Mouse (Mus musculus): ENCODE results near the gene Nectin4. TPM values are rescaled to one million over a fixed set of nuclear protein-coding genes. Genes with fewer than 3 reads are reported as not detected.
"Not testable (repeated sequence)": the region's sequence is repeated elsewhere in the genome, so short reads cannot be mapped to it uniquely, and the experiment has no call there.

Gene Nectin4
- under 1 TPM in 2 of 3 experiments, not detected in 1; 0.09 to 0.25 TPM for polyA plus RNA-seq (2017; shearing (Covaris generic))

- ATAC-seq = no peak
Measured at GRCm38 (mm10) chr1:171369845-171370556, at the start of gene Nectin4. Nectin4 (plus strand) TSS chr1:171370099.

- ATAC-seq = no peak
Measured at GRCm38 (mm10) chr1:171320151-171320550, 49.7 kb upstream of the Nectin4 start.

- ATAC-seq = peak; percentile 77
Measured at GRCm38 (mm10) chr1:171321415-171321814, 48.5 kb upstream of the Nectin4 start.

- no peak for ATAC-seq
Measured at GRCm38 (mm10) chr1:171322012-171322411, 47.9 kb upstream of the Nectin4 start.

GRCm38 (mm10) chr1:171325571-171325970 is 44.3 kb upstream of the Nectin4 start:
- no peak for ATAC-seq

- not testable (repeated sequence) for ATAC-seq
Measured at GRCm38 (mm10) chr1:171326588-171326987, 43.3 kb upstream of the Nectin4 start.

GRCm38 (mm10) chr1:171328244-171328643 is 41.7 kb upstream of the Nectin4 start:
- no peak for ATAC-seq

- peak; percentile 91 for ATAC-seq
Measured at GRCm38 (mm10) chr1:171328839-171329432, 41.0 kb upstream of the Nectin4 start, which contains the start of gene Dedd. Dedd (plus strand) TSS chr1:171329145.

GRCm38 (mm10) chr1:171329433-171330215 is 40.3 kb upstream of the Nectin4 start:
- no peak for ATAC-seq

GRCm38 (mm10) chr1:171330216-171330560 is 39.7 kb upstream of the Nectin4 start:
- no peak for ATAC-seq

GRCm38 (mm10) chr1:171342262-171343207 is 27.4 kb upstream of the Nectin4 start:
- no peak for ATAC-seq

GRCm38 (mm10) chr1:171343922-171344677 is 25.8 kb upstream of the Nectin4 start:
- no peak for ATAC-seq

GRCm38 (mm10) chr1:171344715-171345114 is 25.2 kb upstream of the Nectin4 start:
- ATAC-seq = no peak

- peak; percentile 93 for ATAC-seq
Measured at GRCm38 (mm10) chr1:171345225-171346094, 24.4 kb upstream of the Nectin4 start, which contains the start of the genes Nit1 and Pfdn2. Nit1 (minus strand) TSS chr1:171345646. Pfdn2 (plus strand) TSS chr1:171345670.

GRCm38 (mm10) chr1:171346095-171346450 is 23.8 kb upstream of the Nectin4 start:
- ATAC-seq = peak; percentile 30

- no peak for ATAC-seq
Measured at GRCm38 (mm10) chr1:171348665-171349064, 21.2 kb upstream of the Nectin4 start.

GRCm38 (mm10) chr1:171349210-171349609 is 20.7 kb upstream of the Nectin4 start:
- ATAC-seq = no peak

GRCm38 (mm10) chr1:171355812-171356340 is 14.0 kb upstream of the Nectin4 start:
- ATAC-seq = peak; percentile 53

- ATAC-seq = no peak
Measured at GRCm38 (mm10) chr1:171356814-171357213, 13.1 kb upstream of the Nectin4 start.

GRCm38 (mm10) chr1:171358421-171358820 is 11.5 kb upstream of the Nectin4 start:
- ATAC-seq = peak; percentile 37

Data from inflammation-experienced regulatory T-cells, adult 6 months (primary cell).